10 mouse cellular contexts compared by ENCODE assay signal in genomic region chr12:29239975-29240374, GRCm38 (mm10).
DNase-seq lines count a peak whose midpoint lies in the region; ATAC-seq and TF ChIP-seq lines count a peak whose summit lies in the region.
"Had no signal": no experiment of that assay in that cellular context is flagged by ENCODE, and none has a peak within 500 bp of the region (broad histone marks: within the 10 kb centered on the region; RNA-seq: fewer than 3 reads in every experiment).

No protein-coding gene starts in this region.

- no peaks in the 10 kb centered on the region for H3K36me3 ChIP-seq in forebrain, embryonic 15.5 days
- no peaks in the 10 kb centered on the region for H3K36me3 ChIP-seq in forebrain, embryonic 11.5 days (ENCODE audit: control insufficient read depth, insufficient read depth, low read length)
- no peaks in the 10 kb centered on the region for H3K36me3 ChIP-seq in midbrain, postnatal 0 days (ENCODE audit: insufficient read depth, low read length)
- H3K36me3 ChIP-seq: embryonic facial prominence, embryonic 13.5 days had no signal

- no peaks in the 10 kb centered on the region for H3K27me3 ChIP-seq in forebrain, embryonic 15.5 days
- H3K27me3 ChIP-seq in forebrain, embryonic 11.5 days (ENCODE audit: control insufficient read depth, insufficient read depth, low read length), result no peaks in the 10 kb centered on the region
- H3K27me3 ChIP-seq in midbrain, postnatal 0 days (ENCODE audit: insufficient read depth, low read length), result no peaks in the 10 kb centered on the region
- H3K27me3 ChIP-seq: embryonic facial prominence, embryonic 13.5 days had no signal

- peak; percentile 89 for ATAC-seq in forebrain, embryonic 15.5 days (replicated peaks)
- no peak for ATAC-seq in forebrain, embryonic 11.5 days (replicated peaks; ENCODE audit: low FRiP score)
- peak; percentile 82 for ATAC-seq in midbrain, postnatal 0 days (ENCODE audit: low FRiP score)

- no peak for TF ChIP-seq CTCF in midbrain, postnatal 0 days (IDR thresholded peaks at IDR 0.05)

- no peaks in the 10 kb centered on the region for H3K9me3 ChIP-seq in forebrain, embryonic 15.5 days
- no peaks in the 10 kb centered on the region for H3K9me3 ChIP-seq in forebrain, embryonic 11.5 days (ENCODE audit: control insufficient read depth, low read length)
- H3K9me3 ChIP-seq in midbrain, postnatal 0 days (ENCODE audit: low read length), result no peaks in the 10 kb centered on the region
- H3K9me3 ChIP-seq: embryonic facial prominence, embryonic 13.5 days had no signal

- H3K4me1 ChIP-seq in forebrain, embryonic 15.5 days, result peaks cover 25% of the 10 kb centered on the region
- no peaks in the 10 kb centered on the region for H3K4me1 ChIP-seq in forebrain, embryonic 11.5 days (replicated peaks; ENCODE audit: control insufficient read depth, insufficient read depth, low read length)
- H3K4me1 ChIP-seq in midbrain, postnatal 0 days (ENCODE audit: insufficient read depth, low read length), result peaks cover 16% of the 10 kb centered on the region

- DNase-seq in forebrain, embryonic 11.5 days (ENCODE audit: low spot score), result no peak
- peak; percentile 71 for DNase-seq in brain, embryonic 18.5 days (ENCODE audit: low read depth, low spot score)
- DNase-seq in layer of hippocampus, adult 8-10 months (ENCODE audit: low spot score in 2 of 2), result peak; percentile 77 to 78
- DNase-seq in midbrain, postnatal 0 days (ENCODE audit: low spot score), result peak; percentile 83
- no peak for DNase-seq in thymus, postnatal 14 days
- DNase-seq in thymus, adult 18-20 months, result no peak
- DNase-seq in heart, postnatal 10 days, result no peak
- DNase-seq: heart, postnatal 4 days had no signal

- peak overlapping the region; percentile 82 for H3K27ac ChIP-seq in forebrain, embryonic 15.5 days (replicated peaks)
- H3K27ac ChIP-seq in forebrain, embryonic 11.5 days (ENCODE audit: low read depth, low read length), result no peak overlapping the region
- H3K27ac ChIP-seq in midbrain, postnatal 0 days (ENCODE audit: low read depth, low read length), result peak overlapping the region; percentile 74
- H3K27ac ChIP-seq: embryonic facial prominence, embryonic 13.5 days had no signal

- no peak overlapping the region for H3K4me3 ChIP-seq in forebrain, embryonic 15.5 days
- no peak overlapping the region for H3K4me3 ChIP-seq in forebrain, embryonic 11.5 days (ENCODE audit: low read depth, low read length)
- H3K4me3 ChIP-seq in midbrain, postnatal 0 days (ENCODE audit: low read depth, low read length), result no peak overlapping the region
- H3K4me3 ChIP-seq: embryonic facial prominence, embryonic 13.5 days had no signal

- intact Hi-C loops in heart, postnatal 10 days (cut with DNase I), result no loop called here

- 28% methylated on average over 5 of the region's 5 CpGs for WGBS in forebrain, embryonic 15.5 days
- WGBS in forebrain, embryonic 11.5 days, result 68% methylated on average over 5 of the region's 5 CpGs
- WGBS in midbrain, postnatal 0 days, result 24% methylated on average over 5 of the region's 5 CpGs

- H3K9ac ChIP-seq in forebrain, embryonic 15.5 days (replicated peaks), result no peak overlapping the region
- H3K9ac ChIP-seq in forebrain, embryonic 11.5 days (ENCODE audit: low read length), result no peak overlapping the region
- H3K9ac ChIP-seq in midbrain, postnatal 0 days (replicated peaks; ENCODE audit: low read length, poor library complexity, severe bottlenecking), result no peak overlapping the region
- H3K9ac ChIP-seq: embryonic facial prominence, embryonic 13.5 days had no signal

- H3K4me2 ChIP-seq in forebrain, embryonic 15.5 days (replicated peaks), result no peak overlapping the region
- H3K4me2 ChIP-seq in forebrain, embryonic 11.5 days (ENCODE audit: low read depth, low read length, severe bottlenecking), result no peak overlapping the region
- no peak overlapping the region for H3K4me2 ChIP-seq in midbrain, postnatal 0 days (ENCODE audit: low read depth, low read length, poor library complexity, severe bottlenecking)
- H3K4me2 ChIP-seq: embryonic facial prominence, embryonic 13.5 days had no signal

Comparison
In these comparisons a context has a peak if more than half of its experiments do, and no peak if none do; other contexts are left out.
1. DNase-seq: peak in brain, embryonic 18.5 days (single experiment), layer of hippocampus, adult 8-10 months (2 of 2) and midbrain, postnatal 0 days (single experiment); none in forebrain, embryonic 11.5 days (single experiment), thymus, postnatal 14 days (single experiment), thymus, adult 18-20 months (0 of 2) and heart, postnatal 10 days (0 of 2).